Mouse (Mus musculus) MEL (cell line): ENCODE data around the gene E130114P18Rik.

Experiments
- BHLHE40 ChIP-seq: IDR thresholded peaks from 2 replicates; pipeline ENCODE4 v1.6.1; 2012; ENCODE audit warnings: low read depth, mild to moderate bottlenecking, inconsistent platforms, low read length, improper control_type of control experiment, borderline replicate concordance
- CHD1 ChIP-seq: IDR thresholded peaks from 2 replicates; pipeline ENCODE4 v1.6.1; 2012; ENCODE audit warnings: low read depth, mild to moderate bottlenecking, inconsistent platforms, low read length, improper control_type of control experiment
- CTCF ChIP-seq, 3 experiments: IDR thresholded peaks in 2 of 3; conservative IDR thresholded peaks in 1 of 3; 2 replicates each; pipeline ENCODE4 v1.5.1; 2011 to 2012; ENCODE audit warnings: low read length in 3 of 3, low read depth in 2 of 3, mild to moderate bottlenecking in 2 of 3, improper control_type of control experiment in 1 of 3, inconsistent platforms in 1 of 3, mixed read lengths in 1 of 3, moderate library complexity in 1 of 3; ENCODE audit not compliant: control insufficient read depth in 1 of 3, insufficient read depth in 1 of 3, poor library complexity in 1 of 3, severe bottlenecking in 1 of 3
- ELF1 ChIP-seq: IDR thresholded peaks from 2 replicates; pipeline ENCODE4 v1.6.1; 2014; ENCODE audit warnings: low read depth, mild to moderate bottlenecking, inconsistent platforms, low read length, improper control_type of control experiment, moderate library complexity
- MAFK ChIP-seq: IDR thresholded peaks from 2 replicates; pipeline ENCODE4 v1.6.1; 2011; ENCODE audit warnings: low read depth, mild to moderate bottlenecking, low read length, improper control_type of control experiment, borderline replicate concordance
- MAX ChIP-seq: IDR thresholded peaks from 2 replicates; pipeline ENCODE4 v1.6.1; 2011; ENCODE audit warnings: low read length, improper control_type of control experiment
- NELFE ChIP-seq: IDR thresholded peaks from 2 replicates; pipeline ENCODE4 v1.6.1; 2011; ENCODE audit warnings: low read depth, low read length, improper control_type of control experiment
- POLR2A ChIP-seq, 2 experiments: IDR thresholded peaks; 2 replicates each; pipeline ENCODE4 v1.6.1; 2011 to 2012; ENCODE audit warnings: low read length in 2 of 2, mild to moderate bottlenecking in 2 of 2, control low read depth in 1 of 2, improper control_type of control experiment in 1 of 2, low read depth in 1 of 2, moderate library complexity in 1 of 2; ENCODE audit not compliant: control insufficient read depth in 1 of 2, insufficient read depth in 1 of 2, poor library complexity in 1 of 2
- TCF12 ChIP-seq: IDR thresholded peaks from 2 replicates; pipeline ENCODE4 v1.6.1; 2014; ENCODE audit warnings: low read depth, mild to moderate bottlenecking, inconsistent platforms, low read length, improper control_type of control experiment, moderate library complexity
- ZC3H11A ChIP-seq: IDR thresholded peaks from 2 replicates; pipeline ENCODE4 v1.6.1; 2012; ENCODE audit warnings: low read depth, mild to moderate bottlenecking, inconsistent platforms, low read length, improper control_type of control experiment
- ZKSCAN1 ChIP-seq: IDR thresholded peaks from 2 replicates; pipeline ENCODE4 v1.6.1; 2012; ENCODE audit warnings: low read depth, mild to moderate bottlenecking, inconsistent platforms, low read length, improper control_type of control experiment, moderate library complexity
- ZMIZ1 ChIP-seq: IDR thresholded peaks from 2 replicates; pipeline ENCODE4 v1.6.1; 2012; ENCODE audit warnings: low read depth, mild to moderate bottlenecking, inconsistent platforms, low read length, improper control_type of control experiment, moderate library complexity

DNA sequence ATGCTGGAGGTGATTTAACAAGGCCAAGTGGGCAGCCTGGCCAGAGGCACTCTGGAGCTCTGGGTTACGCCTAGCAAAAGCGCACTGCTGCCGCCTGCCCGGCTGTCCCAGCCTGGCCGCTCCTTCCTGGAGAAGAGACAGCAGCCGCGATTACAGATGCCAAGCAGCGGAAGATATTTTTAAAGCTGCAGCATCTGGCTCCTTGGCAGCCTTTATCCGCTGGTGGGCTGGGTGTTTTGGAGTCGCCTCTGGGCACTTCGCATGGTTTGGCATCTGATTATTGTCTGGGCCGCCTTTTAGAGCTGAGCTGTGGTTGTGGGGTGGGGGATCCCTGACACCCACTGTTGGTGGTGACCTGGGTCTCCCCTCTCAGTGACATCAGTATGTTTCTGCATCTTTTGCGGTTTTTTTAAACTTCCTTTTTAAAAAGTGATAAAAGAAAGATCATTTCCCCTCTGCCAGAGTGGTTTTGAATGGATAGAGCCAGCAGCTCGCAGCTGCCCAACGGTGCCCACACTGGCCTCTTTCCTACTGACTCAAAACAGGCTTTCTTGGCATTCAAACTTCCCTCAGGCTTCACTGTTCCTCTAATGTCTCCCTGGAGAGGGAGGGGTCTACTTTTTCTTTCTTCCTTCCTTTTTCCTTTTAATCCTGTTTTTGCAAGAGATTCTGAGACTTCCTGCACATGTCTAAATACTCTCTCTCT, 159.1 kb downstream of the E130114P18Rik start:
- TF ChIP-seq TCF12 = no peak
- no peak for TF ChIP-seq ZKSCAN1
- no peak for TF ChIP-seq CHD1
- no peak for TF ChIP-seq BHLHE40
- TF ChIP-seq ZC3H11A = no peak
- no peak for TF ChIP-seq ZMIZ1
- TF ChIP-seq POLR2A (IDR thresholded peaks at IDR 0.05; ENCODE audit: control insufficient read depth in 1 of 2, insufficient read depth in 1 of 2, low read depth in 1 of 2, low read length in 2 of 2, poor library complexity in 1 of 2) = no peak
- TF ChIP-seq CTCF (IDR thresholded peaks at IDR 0.05 in 2 of 3, conservative IDR thresholded peaks at IDR 0.05 in 1 of 3; ENCODE audit: control insufficient read depth in 1 of 3, insufficient read depth in 1 of 3, low read depth in 2 of 3, low read length in 3 of 3, poor library complexity in 1 of 3, severe bottlenecking in 1 of 3) = no peak
- TF ChIP-seq MAFK = no peak
- no peak for TF ChIP-seq MAX
- no peak for TF ChIP-seq ELF1
- no peak for TF ChIP-seq NELFE
